Mouse (Mus musculus) B cell, adult 2 months (primary cell): Measurements from ENCODE around the gene Brd2.

Source experiments
- DNase-seq, 2 experiments: peaks; one replicate each; pipeline ENCODE4 v3.0.0; 2022

Brd2 gene

GRCm38 (mm10) chr17:34079621-34080020 is 42.8 kb downstream of the Brd2 start:
- DNase-seq: peak; percentile 44 to 54

- DNase-seq: no peak
Observed at GRCm38 (mm10) chr17:34079002-34079401, 43.4 kb downstream of the Brd2 start.

GRCm38 (mm10) chr17:34078148-34078547 is 44.3 kb downstream of the Brd2 start:
- DNase-seq: no peak

- DNase-seq: peak; percentile 84
Observed at GRCm38 (mm10) chr17:34077549-34077948, 44.9 kb downstream of the Brd2 start.

- DNase-seq: peak; percentile 89
Observed at GRCm38 (mm10) chr17:34075271-34075670, 47.2 kb downstream of the Brd2 start.

- DNase-seq: peak; percentile 52 to 53
Observed at GRCm38 (mm10) chr17:34072091-34072490, 50.3 kb downstream of the Brd2 start.

GRCm38 (mm10) chr17:34068864-34069263 is 53.6 kb downstream of the Brd2 start:
- no peak for DNase-seq
